Mouse (Mus musculus): ENCODE data around the gene Ovol3.
A peak's percentile ranks its signal among the peaks of the same experiment; 100 is the strongest.
"Not testable (repeated sequence)": the region's sequence is repeated elsewhere in the genome, so short reads cannot be mapped to it uniquely, and the experiment has no call there.

The Ovol3 gene

GRCm38 (mm10) chr7:30222205-30222604 is 13.3 kb downstream of the Ovol3 start:
- no peak for DNase-seq

GRCm38 (mm10) chr7:30221433-30221832 is 14.1 kb downstream of the Ovol3 start:
- DNase-seq, result no peak

- no peak for DNase-seq
Observed at GRCm38 (mm10) chr7:30220008-30220356, 15.5 kb downstream of the Ovol3 start.

GRCm38 (mm10) chr7:30219293-30220007 is 16.1 kb downstream of the Ovol3 start:
- peak; percentile 61 to 67 for DNase-seq

- no peak for DNase-seq
Observed at GRCm38 (mm10) chr7:30217277-30217676, 18.2 kb downstream of the Ovol3 start.

GRCm38 (mm10) chr7:30216723-30217151 is 18.8 kb downstream of the Ovol3 start:
- DNase-seq, result peak; percentile 92 to 95

GRCm38 (mm10) chr7:30215875-30216274 is 19.6 kb downstream of the Ovol3 start:
- DNase-seq, result no peak

GRCm38 (mm10) chr7:30213881-30214280 is 21.6 kb downstream of the Ovol3 start:
- DNase-seq, result no peak

GRCm38 (mm10) chr7:30211025-30211424 is 24.5 kb downstream of the Ovol3 start:
- no peak for DNase-seq

GRCm38 (mm10) chr7:30206364-30206763 is 29.2 kb downstream of the Ovol3 start:
- DNase-seq, result not testable (repeated sequence)

- DNase-seq, result peak; percentile 87 to 88
Observed at GRCm38 (mm10) chr7:30205383-30205782, 30.1 kb downstream of the Ovol3 start.

GRCm38 (mm10) chr7:30204380-30204779 is 31.1 kb downstream of the Ovol3 start:
- DNase-seq, result no peak

GRCm38 (mm10) chr7:30202895-30203690 is 32.4 kb downstream of the Ovol3 start:
- peak in 1 of 2 experiments; percentile 54 for DNase-seq

- not testable (repeated sequence) for DNase-seq
Observed at GRCm38 (mm10) chr7:30200661-30201060, 34.9 kb downstream of the Ovol3 start.

GRCm38 (mm10) chr7:30200200-30200599 is 35.3 kb downstream of the Ovol3 start:
- no peak for DNase-seq

GRCm38 (mm10) chr7:30199498-30200139 is 35.9 kb downstream of the Ovol3 start:
- no peak for DNase-seq

GRCm38 (mm10) chr7:30198481-30198971 is 37.0 kb downstream of the Ovol3 start, which contains the start of gene Capns1:
Capns1 (minus strand) TSS chr7:30198811.
- DNase-seq, result peak; percentile 75 to 77

- DNase-seq, result no peak
Observed at GRCm38 (mm10) chr7:30197592-30198129, 37.9 kb downstream of the Ovol3 start.

GRCm38 (mm10) chr7:30196171-30196570 is 39.4 kb downstream of the Ovol3 start:
- DNase-seq, result no peak

- DNase-seq, result no peak
Observed at GRCm38 (mm10) chr7:30195461-30195860, 40.1 kb downstream of the Ovol3 start.

GRCm38 (mm10) chr7:30194884-30195283 is 40.6 kb downstream of the Ovol3 start:
- DNase-seq, result peak; percentile 97 to 98

GRCm38 (mm10) chr7:30194101-30194831 is 41.3 kb downstream of the Ovol3 start:
- peak; percentile 79 to 88 for DNase-seq

Data from cerebellum, postnatal 14 days (tissue).